Mouse (Mus musculus): ENCODE results near the gene Yy1.

Yy1 gene

GRCm38 (mm10) chr12:108869575-108869974 is 76.8 kb downstream of the Yy1 start:
- no peak for DNase-seq

All from embryo, embryonic 11 days (tissue).